Mouse (Mus musculus): Measurements from ENCODE around the gene Gtsf1l. TPM values are rescaled to one million over a fixed set of nuclear protein-coding genes. Genes with fewer than 3 reads are reported as not detected.

Gene Gtsf1l
- polyA plus RNA-seq, 1 experiment: 34.9 TPM

- H3K9me3 ChIP-seq (replicated peaks; ENCODE audit: control insufficient read depth, insufficient read depth, low read length, poor library complexity, severe bottlenecking): no peaks in the 10 kb centered on the region
- H3K4me3 ChIP-seq (ENCODE audit: low read depth, low read length): no peak overlapping the region
- no peak for TF ChIP-seq CTCF (IDR thresholded peaks at IDR 0.05; ENCODE audit: low read depth, low read length)
- TF ChIP-seq POLR2A (IDR thresholded peaks at IDR 0.05; ENCODE audit: insufficient read depth, low read length): no peak
- TF ChIP-seq EP300 (IDR thresholded peaks at IDR 0.05; ENCODE audit: insufficient read depth, low read depth, low read length): no peak
- H3K4me1 ChIP-seq (ENCODE audit: control insufficient read depth, insufficient read depth, low read length): no peaks in the 10 kb centered on the region
- no peak overlapping the region for H3K9ac ChIP-seq (ENCODE audit: low read depth, poor library complexity, severe bottlenecking)
- H3K27me3 ChIP-seq (ENCODE audit: control insufficient read depth, insufficient read depth, low read length, poor library complexity, severe bottlenecking): no peaks in the 10 kb centered on the region
- H3K27ac ChIP-seq (ENCODE audit: insufficient read depth, low read length): no peak overlapping the region
- no peaks in the 10 kb centered on the region for H3K36me3 ChIP-seq (ENCODE audit: control insufficient read depth, insufficient read depth, low read length, poor library complexity, severe bottlenecking)
Measured at GRCm38 (mm10) chr2:163122319-163122718, 34.7 kb upstream of the Gtsf1l start.

DNA sequence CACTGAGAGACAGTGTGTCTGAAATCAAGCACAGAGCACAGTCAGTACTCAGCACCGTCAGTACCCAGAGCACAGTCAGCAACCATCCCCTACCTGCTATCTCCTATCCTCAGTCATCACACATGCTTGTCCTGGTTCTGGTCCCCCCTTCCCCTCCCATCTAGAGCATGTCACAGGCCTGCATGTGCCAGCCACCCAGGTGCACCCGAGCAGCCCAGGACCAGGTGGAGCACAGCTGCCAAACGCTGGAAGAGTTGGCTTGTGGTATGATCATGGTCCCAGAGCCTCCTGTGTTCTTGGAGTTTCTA lies 33.7 kb upstream of the Gtsf1l start:
- Histone ChIP-seq H3K9ac (ENCODE audit: low read depth, poor library complexity, severe bottlenecking) (no peak overlapping the region), H3K27ac (ENCODE audit: insufficient read depth, low read length) (no peak overlapping the region), H3K36me3 (ENCODE audit: control insufficient read depth, insufficient read depth, low read length, poor library complexity, severe bottlenecking) (no peaks in the 10 kb centered on the region), H3K9me3 (replicated peaks; ENCODE audit: control insufficient read depth, insufficient read depth, low read length, poor library complexity, severe bottlenecking) (no peaks in the 10 kb centered on the region), H3K4me3 (ENCODE audit: low read depth, low read length) (no peak overlapping the region), H3K4me1 (ENCODE audit: control insufficient read depth, insufficient read depth, low read length) (no peaks in the 10 kb centered on the region), H3K27me3 (ENCODE audit: control insufficient read depth, insufficient read depth, low read length, poor library complexity, severe bottlenecking) (no peaks in the 10 kb centered on the region)
- TF ChIP-seq POLR2A (IDR thresholded peaks at IDR 0.05; ENCODE audit: insufficient read depth, low read length): no peak
- no peak for TF ChIP-seq CTCF (IDR thresholded peaks at IDR 0.05; ENCODE audit: low read depth, low read length)
- no peak for TF ChIP-seq EP300 (IDR thresholded peaks at IDR 0.05; ENCODE audit: insufficient read depth, low read depth, low read length)

- Histone ChIP-seq H3K27ac (ENCODE audit: insufficient read depth, low read length) (no peak overlapping the region), H3K27me3 (ENCODE audit: control insufficient read depth, insufficient read depth, low read length, poor library complexity, severe bottlenecking) (no peaks in the 10 kb centered on the region)
- TF ChIP-seq EP300 (IDR thresholded peaks at IDR 0.05; ENCODE audit: insufficient read depth, low read depth, low read length) (no peak), CTCF (IDR thresholded peaks at IDR 0.05; ENCODE audit: low read depth, low read length) (no peak), POLR2A (IDR thresholded peaks at IDR 0.05; ENCODE audit: insufficient read depth, low read length) (no peak)
Measured at GRCm38 (mm10) chr2:163120626-163121352, 33.1 kb upstream of the Gtsf1l start.

DNA sequence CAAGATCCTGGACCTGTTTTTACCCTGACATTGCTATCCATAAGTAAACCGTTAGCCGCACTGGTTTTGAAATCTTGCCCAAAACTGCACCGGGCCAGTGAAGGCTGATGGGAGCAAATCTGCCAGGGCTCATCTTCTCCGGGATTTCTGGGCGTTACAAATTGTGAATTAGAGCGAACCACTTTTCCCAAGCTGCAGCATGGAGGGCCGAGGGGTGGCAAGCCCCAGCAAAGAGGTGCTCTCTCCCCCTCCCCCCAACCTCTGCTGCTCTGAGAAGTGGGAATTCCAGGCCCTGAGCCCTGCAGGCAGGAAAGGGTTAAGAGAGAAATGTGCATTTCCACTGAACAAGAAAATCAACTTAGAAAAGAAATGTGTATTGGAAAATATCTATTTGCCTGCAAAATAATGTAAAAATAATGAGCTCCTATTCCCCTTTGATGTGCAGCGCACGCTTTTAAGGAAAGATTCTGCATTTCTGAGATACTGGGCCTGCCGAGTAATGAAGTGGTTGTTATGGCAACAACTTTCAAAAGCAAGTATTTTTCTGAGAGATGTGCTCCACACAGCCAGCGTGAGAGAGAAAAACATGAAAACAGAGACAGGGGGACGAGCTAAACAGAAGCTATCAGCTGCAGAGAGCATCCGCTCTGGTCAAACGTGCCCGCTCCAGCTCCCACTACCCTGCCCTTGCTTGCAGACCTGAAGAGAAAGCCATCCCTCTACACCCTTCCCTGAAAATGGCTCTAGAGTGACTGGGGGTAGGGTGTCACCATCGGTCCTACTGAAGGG lies 24.0 kb upstream of the Gtsf1l start:
- no peak overlapping the region for H3K9ac ChIP-seq (ENCODE audit: low read depth, poor library complexity, severe bottlenecking)
- no peak for TF ChIP-seq POLR2A (IDR thresholded peaks at IDR 0.05; ENCODE audit: insufficient read depth, low read length)
- TF ChIP-seq CTCF (IDR thresholded peaks at IDR 0.05; ENCODE audit: low read depth, low read length): no peak
- TF ChIP-seq EP300 (IDR thresholded peaks at IDR 0.05; ENCODE audit: insufficient read depth, low read depth, low read length): no peak
- H3K9me3 ChIP-seq (replicated peaks; ENCODE audit: control insufficient read depth, insufficient read depth, low read length, poor library complexity, severe bottlenecking): no peaks in the 10 kb centered on the region
- no peaks in the 10 kb centered on the region for H3K4me1 ChIP-seq (ENCODE audit: control insufficient read depth, insufficient read depth, low read length)
- no peak overlapping the region for H3K27ac ChIP-seq (ENCODE audit: insufficient read depth, low read length)
- H3K27me3 ChIP-seq (ENCODE audit: control insufficient read depth, insufficient read depth, low read length, poor library complexity, severe bottlenecking): no peaks in the 10 kb centered on the region
- H3K36me3 ChIP-seq (ENCODE audit: control insufficient read depth, insufficient read depth, low read length, poor library complexity, severe bottlenecking): no peaks in the 10 kb centered on the region
- no peak overlapping the region for H3K4me3 ChIP-seq (ENCODE audit: low read depth, low read length)

More at GRCm38 (mm10) chr2:163120626-163121352, 33.1 kb upstream of the Gtsf1l start:
- Histone ChIP-seq H3K36me3 (ENCODE audit: control insufficient read depth, insufficient read depth, low read length, poor library complexity, severe bottlenecking) (no peaks in the 10 kb centered on the region), H3K4me3 (ENCODE audit: low read depth, low read length) (no peak overlapping the region), H3K9me3 (replicated peaks; ENCODE audit: control insufficient read depth, insufficient read depth, low read length, poor library complexity, severe bottlenecking) (no peaks in the 10 kb centered on the region), H3K9ac (ENCODE audit: low read depth, poor library complexity, severe bottlenecking) (no peak overlapping the region), H3K4me1 (ENCODE audit: control insufficient read depth, insufficient read depth, low read length) (no peaks in the 10 kb centered on the region)

DNA sequence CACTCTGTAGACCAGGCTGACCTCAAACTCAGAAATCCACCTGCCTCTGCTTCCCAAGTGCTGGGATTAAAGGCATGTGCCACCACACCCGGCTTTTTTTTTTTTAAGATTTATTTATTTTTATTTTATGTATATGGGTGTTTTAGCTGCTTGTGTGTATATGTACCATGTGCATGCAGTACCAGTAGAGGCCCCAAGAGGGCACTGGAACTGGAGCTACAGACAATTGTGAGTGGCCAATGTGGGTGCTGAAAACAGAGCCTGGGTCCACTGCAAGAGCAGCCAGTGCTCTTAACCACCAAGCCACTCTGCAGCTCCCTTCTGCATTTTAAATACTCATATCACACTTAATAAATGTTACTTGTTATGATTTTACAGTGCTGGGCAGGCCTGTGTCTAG lies 23.1 kb upstream of the Gtsf1l start:
- Histone ChIP-seq H3K36me3 (ENCODE audit: control insufficient read depth, insufficient read depth, low read length, poor library complexity, severe bottlenecking) (no peaks in the 10 kb centered on the region), H3K4me3 (ENCODE audit: low read depth, low read length) (no peak overlapping the region), H3K9ac (ENCODE audit: low read depth, poor library complexity, severe bottlenecking) (no peak overlapping the region), H3K4me1 (ENCODE audit: control insufficient read depth, insufficient read depth, low read length) (no peaks in the 10 kb centered on the region), H3K27me3 (ENCODE audit: control insufficient read depth, insufficient read depth, low read length, poor library complexity, severe bottlenecking) (no peaks in the 10 kb centered on the region), H3K27ac (ENCODE audit: insufficient read depth, low read length) (no peak overlapping the region), H3K9me3 (replicated peaks; ENCODE audit: control insufficient read depth, insufficient read depth, low read length, poor library complexity, severe bottlenecking) (no peaks in the 10 kb centered on the region)
- no peak for TF ChIP-seq EP300 (IDR thresholded peaks at IDR 0.05; ENCODE audit: insufficient read depth, low read depth, low read length)
- no peak for TF ChIP-seq POLR2A (IDR thresholded peaks at IDR 0.05; ENCODE audit: insufficient read depth, low read length)
- TF ChIP-seq CTCF (IDR thresholded peaks at IDR 0.05; ENCODE audit: low read depth, low read length): no peak

GRCm38 (mm10) chr2:163108385-163108784 lies 20.7 kb upstream of the Gtsf1l start:
- no peaks in the 10 kb centered on the region for H3K36me3 ChIP-seq (ENCODE audit: control insufficient read depth, insufficient read depth, low read length, poor library complexity, severe bottlenecking)
- no peak overlapping the region for H3K27ac ChIP-seq (ENCODE audit: insufficient read depth, low read length)
- no peaks in the 10 kb centered on the region for H3K27me3 ChIP-seq (ENCODE audit: control insufficient read depth, insufficient read depth, low read length, poor library complexity, severe bottlenecking)
- H3K4me3 ChIP-seq (ENCODE audit: low read depth, low read length): no peak overlapping the region
- TF ChIP-seq CTCF (IDR thresholded peaks at IDR 0.05; ENCODE audit: low read depth, low read length): no peak
- no peak for TF ChIP-seq EP300 (IDR thresholded peaks at IDR 0.05; ENCODE audit: insufficient read depth, low read depth, low read length)
- TF ChIP-seq POLR2A (IDR thresholded peaks at IDR 0.05; ENCODE audit: insufficient read depth, low read length): no peak
- H3K4me1 ChIP-seq (ENCODE audit: control insufficient read depth, insufficient read depth, low read length): no peaks in the 10 kb centered on the region
- no peaks in the 10 kb centered on the region for H3K9me3 ChIP-seq (replicated peaks; ENCODE audit: control insufficient read depth, insufficient read depth, low read length, poor library complexity, severe bottlenecking)
- no peak overlapping the region for H3K9ac ChIP-seq (ENCODE audit: low read depth, poor library complexity, severe bottlenecking)

Measured in ES-Bruce4 (cell line).